Mouse (Mus musculus): ENCODE measurements at regions not wholly inside any gene's neighbourhood (a gene's known extent, or its start where the extent isn't known, plus 50 kb on each side); places are given as distances from the start of the nearest gene placed in this dataset.

DNA sequence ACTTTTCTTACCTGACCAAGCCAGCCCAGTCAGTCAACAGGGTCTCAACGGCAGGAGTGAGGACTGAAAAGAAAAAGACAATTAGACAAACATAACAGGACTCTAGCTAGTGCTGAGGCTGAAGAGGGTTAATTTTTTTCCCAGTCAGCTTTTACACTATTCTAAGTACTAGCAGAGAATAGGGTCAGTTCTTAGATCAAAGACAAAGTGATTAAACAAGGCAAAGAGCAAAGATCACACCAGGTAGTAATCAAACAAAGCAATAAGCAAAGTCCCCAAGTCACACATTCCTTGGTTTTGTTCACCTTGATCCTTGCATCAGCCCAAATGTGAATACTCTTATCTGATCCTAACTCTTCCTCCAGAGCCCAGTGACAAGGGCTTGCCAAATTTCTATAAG is 267.8 kb upstream of the Tsc22d2 start:
- Histone ChIP-seq H3K36me3 (ENCODE audit: control insufficient read depth in 1 of 2, insufficient read depth in 2 of 2, low read length in 2 of 2) (no peaks in the 10 kb centered on the region), H3K4me3 (ENCODE audit: control insufficient read depth in 1 of 2, insufficient read depth in 1 of 2, low read depth in 2 of 2, low read length in 2 of 2) (no peak overlapping the region), H3K9ac (ENCODE audit: control insufficient read depth, low read depth, low read length, poor library complexity, severe bottlenecking) (no peak overlapping the region), H3K4me1 (ENCODE audit: control insufficient read depth in 1 of 2, insufficient read depth in 2 of 2, low read length in 2 of 2) (no peaks in the 10 kb centered on the region), H3K27ac (ENCODE audit: control insufficient read depth, low read depth, low read length) (no peak overlapping the region), H3K79me2 (ENCODE audit: control insufficient read depth, insufficient read depth, low read length, poor library complexity) (no peaks in the 10 kb centered on the region), H3K9me3 (replicated peaks; ENCODE audit: insufficient read depth, low read length) (no peaks in the 10 kb centered on the region), H3K27me3 (ENCODE audit: control insufficient read depth in 1 of 2, insufficient read depth in 2 of 2, low read length in 2 of 2) (peaks cover 5 to 7% of the 10 kb centered on the region in 2 experiments)
- DNase-seq (ENCODE audit: low read depth, low spot score), result no peak
- TF ChIP-seq UBTF (IDR thresholded peaks at IDR 0.05; ENCODE audit: borderline replicate concordance, insufficient read depth, low read depth, low read length) (no peak), SMC3 (IDR thresholded peaks at IDR 0.05; ENCODE audit: low read depth, low read length) (no peak), CHD1 (IDR thresholded peaks at IDR 0.05; ENCODE audit: low read depth, low read length) (no peak), GABPA (IDR thresholded peaks at IDR 0.05; ENCODE audit: low read depth, low read length) (no peak), POLR2A (IDR thresholded peaks at IDR 0.05; ENCODE audit: control insufficient read depth in 1 of 2, insufficient read depth in 1 of 2, low read depth in 1 of 2, low read length in 2 of 2, poor library complexity in 1 of 2) (no peak), MYB (IDR thresholded peaks at IDR 0.05; ENCODE audit: low read depth, low read length) (no peak), EP300 (IDR thresholded peaks at IDR 0.05; ENCODE audit: low read depth in 1 of 2, low read length in 2 of 2) (no peak), ZKSCAN1 (IDR thresholded peaks at IDR 0.05; ENCODE audit: low read depth, low read length) (no peak), ZC3H11A (IDR thresholded peaks at IDR 0.05; ENCODE audit: low read depth, low read length) (no peak), USF1 (IDR thresholded peaks at IDR 0.05; ENCODE audit: low read depth, low read length) (no peak), KAT2A (conservative IDR thresholded peaks at IDR 0.05; ENCODE audit: low read depth, low read length) (no peak), MXI1 (IDR thresholded peaks at IDR 0.05; ENCODE audit: low read depth, low read length) (no peak)

DNA sequence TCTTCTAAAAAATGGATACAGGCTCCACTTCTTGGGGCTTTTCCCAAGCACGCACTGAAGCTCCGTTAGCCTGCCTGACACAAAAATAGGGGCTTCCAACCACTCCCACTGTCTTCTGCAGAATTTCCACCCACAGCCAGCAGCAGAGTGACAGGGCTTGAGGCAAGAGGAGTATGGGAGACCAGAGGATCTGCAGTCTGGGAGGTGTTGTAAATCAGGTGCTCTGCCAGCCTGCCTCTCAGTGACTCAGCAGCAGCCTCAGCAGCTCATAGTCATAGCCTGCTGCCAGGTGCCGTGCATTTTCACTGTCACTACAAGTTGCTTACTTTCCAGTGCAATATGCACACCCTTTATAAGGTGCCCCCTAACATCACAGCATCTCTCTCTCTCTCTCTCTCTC is 261.4 kb upstream of the Tsc22d2 start:
- no peaks in the 10 kb centered on the region for H3K4me1 ChIP-seq (ENCODE audit: control insufficient read depth in 1 of 2, insufficient read depth in 2 of 2, low read length in 2 of 2)
- no peak overlapping the region for H3K4me3 ChIP-seq (ENCODE audit: control insufficient read depth in 1 of 2, insufficient read depth in 1 of 2, low read depth in 2 of 2, low read length in 2 of 2)
- H3K27ac ChIP-seq (ENCODE audit: control insufficient read depth, low read depth, low read length), result no peak overlapping the region
- no peaks in the 10 kb centered on the region for H3K36me3 ChIP-seq (ENCODE audit: control insufficient read depth in 1 of 2, insufficient read depth in 2 of 2, low read length in 2 of 2)
- peaks cover 0 to 2% of the 10 kb centered on the region in 2 experiments; a peak in 2 of 4 replicates for H3K27me3 ChIP-seq (ENCODE audit: control insufficient read depth in 1 of 2, insufficient read depth in 2 of 2, low read length in 2 of 2)
- no peak overlapping the region for H3K9ac ChIP-seq (ENCODE audit: control insufficient read depth, low read depth, low read length, poor library complexity, severe bottlenecking)
- no peaks in the 10 kb centered on the region for H3K79me2 ChIP-seq (ENCODE audit: control insufficient read depth, insufficient read depth, low read length, poor library complexity)
- H3K9me3 ChIP-seq (replicated peaks; ENCODE audit: insufficient read depth, low read length), result no peaks in the 10 kb centered on the region
- TF ChIP-seq POLR2AphosphoS2 (IDR thresholded peaks at IDR 0.05; ENCODE audit: low read length) (no peak), ELF1 (IDR thresholded peaks at IDR 0.05; ENCODE audit: low read depth, low read length) (no peak), CHD2 (IDR thresholded peaks at IDR 0.05; ENCODE audit: low read length) (no peak), UBTF (IDR thresholded peaks at IDR 0.05; ENCODE audit: borderline replicate concordance, insufficient read depth, low read depth, low read length) (no peak), SMC3 (IDR thresholded peaks at IDR 0.05; ENCODE audit: low read depth, low read length) (no peak), USF2 (IDR thresholded peaks at IDR 0.05; ENCODE audit: borderline replicate concordance in 1 of 2, insufficient read depth in 1 of 2, low read depth in 1 of 2, low read length in 2 of 2) (no peak), MAZ (IDR thresholded peaks at IDR 0.05; ENCODE audit: low read depth, low read length) (no peak), BHLHE40 (IDR thresholded peaks at IDR 0.05; ENCODE audit: borderline replicate concordance, low read depth, low read length) (no peak), SIN3A (IDR thresholded peaks at IDR 0.05; ENCODE audit: low read length) (no peak), ZKSCAN1 (IDR thresholded peaks at IDR 0.05; ENCODE audit: low read depth, low read length) (no peak), E2F4 (IDR thresholded peaks at IDR 0.05; ENCODE audit: borderline replicate concordance, low read depth, low read length) (no peak), USF1 (IDR thresholded peaks at IDR 0.05; ENCODE audit: low read depth, low read length) (no peak), POLR2A (IDR thresholded peaks at IDR 0.05; ENCODE audit: control insufficient read depth in 1 of 2, insufficient read depth in 1 of 2, low read depth in 1 of 2, low read length in 2 of 2, poor library complexity in 1 of 2) (no peak), CTCF (IDR thresholded peaks at IDR 0.05 in 2 of 3, conservative IDR thresholded peaks at IDR 0.05 in 1 of 3; ENCODE audit: control insufficient read depth in 1 of 3, insufficient read depth in 1 of 3, low read depth in 2 of 3, low read length in 3 of 3, poor library complexity in 1 of 3, severe bottlenecking in 1 of 3) (no peak), MAFK (IDR thresholded peaks at IDR 0.05; ENCODE audit: borderline replicate concordance, low read depth, low read length) (no peak), MXI1 (IDR thresholded peaks at IDR 0.05; ENCODE audit: low read depth, low read length) (no peak), MEF2A (IDR thresholded peaks at IDR 0.05; ENCODE audit: extremely low read depth, insufficient replicate concordance, low read depth, low read length, poor library complexity, severe bottlenecking) (no peak)
- DNase-seq (ENCODE audit: low read depth, low spot score), result no peak

All from MEL (cell line).